Mouse (Mus musculus) retina, embryonic 14.5 days (tissue): ENCODE measurements around the gene Trim8.

ENCODE experiments used
- DNase-seq: peaks from one replicate; pipeline ENCODE4 v3.0.0-alpha.2; 2015; ENCODE audit warnings: low spot score

The Trim8 gene

DNA sequence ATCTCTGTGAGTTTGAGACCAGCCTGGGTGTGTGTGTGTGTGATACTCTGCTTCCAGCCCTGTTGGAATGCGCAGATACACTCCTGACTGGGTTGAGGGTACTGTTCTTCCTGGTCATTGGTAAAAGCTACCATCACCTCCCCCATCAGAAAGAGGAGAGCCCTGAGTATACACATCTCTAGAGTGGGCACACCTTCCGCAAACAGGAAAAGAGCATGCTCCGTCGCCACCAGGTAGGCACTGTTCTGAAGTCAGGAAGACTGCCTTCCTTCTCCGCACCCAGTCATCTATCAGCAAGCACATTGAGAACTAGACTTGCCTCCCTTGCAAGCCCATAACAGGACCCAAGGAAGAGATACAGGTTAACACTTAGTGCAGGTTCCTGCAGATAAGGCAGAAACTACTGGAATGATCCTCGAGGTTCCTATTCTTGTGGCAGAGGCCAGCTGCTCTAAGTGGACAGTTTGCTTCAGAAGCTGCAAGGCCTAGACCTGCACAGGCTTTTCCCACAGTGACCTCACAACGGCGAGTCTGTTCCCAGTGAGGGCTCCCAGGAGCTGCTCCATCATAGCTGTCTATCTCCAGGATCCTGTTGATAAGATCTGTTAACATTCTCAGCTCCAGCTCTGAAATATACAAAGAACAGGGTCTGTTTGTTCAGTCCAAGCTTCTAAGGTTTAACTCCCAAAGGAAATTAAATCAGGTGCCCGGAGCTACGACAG is 20.7 kb upstream of the Trim8 start:
- DNase-seq, result no peak

DNA sequence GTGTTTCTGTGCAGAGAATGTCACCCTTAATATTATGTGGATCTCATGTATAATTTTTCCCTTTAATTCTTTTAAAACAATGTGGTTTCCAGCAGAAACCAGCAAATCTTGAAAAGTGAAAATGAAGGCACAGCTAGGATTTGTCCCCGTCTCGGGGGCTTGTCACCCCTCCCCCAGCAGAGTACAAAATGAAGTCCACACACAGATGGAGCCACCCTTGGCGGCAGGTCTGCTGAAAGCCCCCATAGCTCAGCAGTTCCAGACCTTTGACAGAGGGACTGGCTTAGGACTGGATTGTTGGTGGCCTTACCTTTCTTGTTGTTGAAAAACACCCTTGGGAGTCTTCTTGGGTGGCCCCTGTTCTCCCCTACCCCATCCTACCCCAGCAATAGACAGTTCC is 20.1 kb upstream of the Trim8 start:
- DNase-seq, result no peak

DNA sequence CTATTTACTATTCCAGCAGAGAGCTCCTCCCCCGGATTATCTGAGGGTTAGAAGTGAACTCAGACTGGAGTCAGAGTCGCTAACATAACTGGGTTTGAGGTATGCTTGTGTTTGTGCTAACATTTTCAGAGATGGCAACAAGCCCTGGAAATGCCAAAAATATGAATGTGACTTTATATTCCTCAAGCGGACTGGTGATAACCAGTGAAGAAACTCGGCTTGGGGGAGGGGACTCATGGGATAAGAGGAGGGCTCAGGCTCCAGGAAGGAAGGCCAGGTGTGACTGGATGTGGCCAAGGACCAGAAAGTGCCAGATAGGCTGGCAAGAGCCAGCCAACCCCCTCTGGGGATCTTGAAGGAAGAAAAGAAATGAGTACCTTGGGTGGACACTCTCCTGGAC is 19.7 kb upstream of the Trim8 start:
- no peak for DNase-seq

DNA sequence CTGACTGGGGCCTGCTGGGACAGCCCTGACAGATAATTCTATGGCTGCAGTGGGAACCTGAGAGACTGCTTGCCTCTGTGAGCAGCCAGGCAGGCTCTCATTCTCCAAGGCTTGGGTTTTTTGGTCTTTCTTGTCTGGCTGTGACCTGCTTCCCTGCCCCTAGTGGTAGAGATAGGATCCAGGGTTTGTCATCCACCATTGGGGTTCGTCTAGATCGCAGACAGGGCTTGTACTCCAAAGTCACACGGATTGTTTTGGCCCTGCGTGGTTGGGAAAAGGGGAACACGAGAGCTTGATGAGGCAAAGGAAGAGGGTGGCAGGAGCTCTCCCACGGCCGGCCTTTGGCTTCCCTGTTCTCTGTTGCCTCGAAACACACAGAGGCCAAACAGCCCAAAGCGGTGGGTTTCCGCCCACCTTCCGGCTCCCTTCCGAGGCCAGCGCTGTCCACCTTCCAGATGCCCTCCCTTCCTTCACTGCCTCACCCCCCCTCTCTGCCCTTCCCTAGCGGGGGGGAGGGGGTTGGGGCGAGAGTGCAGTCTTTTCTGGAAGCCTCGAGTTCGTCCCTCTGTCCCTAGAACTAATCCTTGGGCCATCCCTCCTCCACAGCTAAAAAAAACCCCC is 18.5 kb upstream of the Trim8 start:
- peak; percentile 49 for DNase-seq

DNA sequence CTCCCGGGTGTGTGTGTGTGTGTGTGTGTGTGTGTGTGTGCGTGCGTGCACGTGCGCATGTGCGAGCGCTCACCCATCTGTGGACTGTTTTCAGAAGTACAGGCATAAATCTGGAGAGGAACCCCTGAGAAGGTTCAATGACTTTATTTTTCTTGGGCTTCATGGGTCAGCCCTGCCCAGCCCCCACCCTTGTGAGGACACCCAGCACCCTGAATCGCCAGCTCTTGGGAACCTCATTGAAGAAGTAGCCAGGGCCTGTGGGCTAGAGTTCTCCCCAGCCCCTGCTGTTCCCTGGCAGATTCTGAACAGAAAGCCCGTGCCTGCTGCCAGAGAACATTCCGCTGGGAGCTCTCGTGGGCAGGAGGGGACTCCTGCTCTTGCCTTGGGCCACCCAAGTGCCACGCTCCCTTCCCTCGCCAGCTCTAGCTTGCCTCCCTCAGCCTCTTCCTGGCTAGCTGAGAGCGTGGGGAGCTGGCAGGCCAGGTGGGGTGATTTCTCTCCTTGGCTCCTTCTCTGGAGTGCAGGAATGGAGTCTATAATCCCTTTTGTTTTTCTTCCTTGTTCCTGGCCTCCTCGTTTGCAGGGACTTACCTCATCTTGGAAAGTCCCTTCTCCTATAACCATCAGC is 17.7 kb upstream of the Trim8 start:
- DNase-seq, result no peak

DNA sequence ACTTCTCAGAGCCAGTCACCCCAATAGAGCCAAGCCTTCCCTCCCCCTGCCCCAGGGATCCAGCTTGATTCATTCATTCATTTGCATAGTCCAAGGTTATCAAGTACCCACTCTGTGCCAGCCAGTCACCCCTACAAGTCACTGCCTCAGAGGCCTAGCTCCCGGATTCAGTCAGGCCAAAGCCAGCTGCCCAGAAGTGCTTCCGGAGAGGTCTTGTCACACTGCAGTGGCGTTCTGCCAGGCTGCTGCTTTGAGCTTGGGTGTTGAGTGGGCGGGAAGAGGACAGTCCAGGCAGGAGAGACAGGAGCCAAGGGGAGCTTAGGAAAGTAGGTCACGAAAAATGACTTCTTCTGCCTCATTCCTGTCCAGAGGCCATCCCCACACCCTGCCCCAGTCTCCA is 17.0 kb upstream of the Trim8 start:
- no peak for DNase-seq

DNA sequence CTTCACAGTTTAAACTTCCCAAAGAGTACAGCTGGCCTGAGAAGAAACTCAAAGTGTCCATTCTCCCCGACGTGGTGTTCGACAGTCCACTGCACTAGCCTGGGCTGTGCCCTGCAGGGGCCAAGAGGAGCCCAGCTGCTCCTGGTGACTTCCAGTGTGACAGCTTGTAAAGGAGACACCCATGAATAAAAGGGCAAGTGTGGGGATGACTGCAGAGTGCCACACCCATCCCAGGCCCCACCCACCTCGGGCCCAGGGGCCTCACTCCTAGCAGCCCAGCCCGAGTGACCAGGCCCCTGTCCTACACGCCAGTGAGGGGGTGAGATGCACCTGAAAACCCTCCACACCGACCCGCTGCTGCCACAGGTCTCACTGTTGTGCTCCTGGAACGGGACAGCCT is 15.7 kb upstream of the Trim8 start:
- no peak for DNase-seq

DNA sequence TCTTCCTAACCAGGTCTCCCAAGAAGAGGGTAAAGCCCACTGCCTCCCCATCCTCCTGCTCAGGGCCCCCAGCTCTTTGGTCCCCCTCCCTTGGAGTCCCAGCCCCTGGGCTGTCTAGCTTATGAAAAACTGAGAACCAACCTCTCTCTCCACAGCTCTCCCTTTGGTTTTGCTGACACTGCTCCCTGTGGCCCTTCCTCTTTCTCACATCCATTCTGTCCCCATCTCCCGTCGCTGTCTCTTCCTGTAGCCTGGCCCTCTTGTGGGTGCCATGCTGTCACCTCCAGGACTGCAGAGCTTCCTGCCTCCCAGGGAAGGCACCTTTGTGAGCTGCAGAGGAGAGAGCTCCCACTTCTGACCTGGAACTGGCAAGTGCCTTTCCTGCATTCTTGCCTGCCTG is 14.8 kb upstream of the Trim8 start:
- DNase-seq, result no peak

DNA sequence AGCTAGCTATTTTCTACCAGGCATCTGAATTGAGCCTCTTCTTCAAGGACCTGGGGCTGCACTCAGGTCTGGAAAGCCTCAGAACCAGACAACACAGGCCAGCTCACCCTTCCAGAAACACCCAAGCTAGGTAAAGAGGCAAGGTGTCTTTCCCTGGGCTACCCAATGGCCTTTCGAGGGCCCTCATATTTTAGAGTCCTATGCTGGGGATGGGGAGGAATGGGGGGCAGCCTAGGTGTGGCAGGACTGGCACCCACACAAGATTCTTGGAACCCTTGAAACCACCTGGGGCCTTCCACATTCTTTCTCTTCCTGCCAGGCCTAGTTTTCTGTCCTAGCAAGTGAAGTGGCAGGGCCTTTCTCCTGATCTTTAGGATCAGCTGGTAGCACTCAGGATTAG is 12.1 kb upstream of the Trim8 start:
- DNase-seq, result no peak

DNA sequence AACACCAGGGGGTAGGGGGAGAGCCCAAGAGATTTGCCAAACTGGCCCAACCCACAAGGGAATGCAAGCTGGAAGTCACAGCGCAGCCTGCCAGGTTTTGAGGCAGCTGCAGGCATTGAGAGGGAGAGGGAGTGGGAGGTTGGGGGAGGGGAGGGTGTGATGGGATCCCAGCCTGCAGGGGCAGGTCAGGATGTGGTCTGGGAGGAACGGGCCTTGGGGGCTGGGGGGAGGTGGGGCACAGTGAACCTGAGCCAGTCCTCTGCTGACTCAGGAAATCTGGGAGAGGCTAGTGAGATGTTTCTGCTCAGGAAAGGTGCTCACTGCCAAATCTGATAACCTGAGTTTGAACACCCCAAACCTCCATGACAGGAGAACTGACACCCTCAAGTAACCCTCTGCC is 10.9 kb upstream of the Trim8 start:
- peak; percentile 30 for DNase-seq

DNA sequence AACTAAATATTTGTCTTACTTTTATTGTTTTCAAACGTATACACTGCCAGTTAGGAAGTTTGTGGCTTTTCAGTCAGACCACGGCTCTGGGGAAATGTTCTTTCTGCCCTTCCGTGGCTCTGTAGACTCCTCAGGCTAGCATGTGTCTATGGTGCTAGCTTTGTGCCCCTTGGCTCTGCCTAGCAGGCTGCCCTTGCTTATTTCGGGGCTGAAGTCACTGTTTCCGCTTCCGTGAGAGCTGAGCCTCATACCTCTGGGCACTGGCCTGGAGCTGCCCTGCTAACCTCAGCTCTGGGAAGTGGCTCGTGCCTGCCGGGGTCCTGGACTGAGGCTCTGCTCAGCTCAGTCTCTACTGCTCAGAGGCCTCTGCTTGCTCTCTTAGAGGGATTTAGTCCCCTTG is 6.4 kb upstream of the Trim8 start:
- no peak for DNase-seq

DNA sequence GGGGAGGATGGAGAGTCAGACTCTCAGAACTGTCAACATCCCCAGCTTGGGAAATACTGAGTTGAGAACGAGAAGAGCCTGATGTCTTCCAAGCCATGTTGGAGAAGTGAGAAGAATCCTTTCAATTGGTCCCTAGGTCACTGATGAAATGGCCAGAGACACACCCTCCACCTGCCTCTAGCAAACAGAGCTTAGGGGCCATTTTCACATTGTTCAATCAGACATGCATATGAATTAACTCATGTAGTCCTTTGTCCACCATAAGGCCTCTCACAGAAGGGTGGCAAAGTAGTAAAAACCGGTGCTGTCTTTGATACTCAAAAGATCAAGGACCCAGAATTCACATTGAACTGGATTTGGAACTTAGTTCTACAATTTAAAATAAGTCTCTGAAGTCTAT is 4.3 kb upstream of the Trim8 start:
- DNase-seq, result no peak

DNA sequence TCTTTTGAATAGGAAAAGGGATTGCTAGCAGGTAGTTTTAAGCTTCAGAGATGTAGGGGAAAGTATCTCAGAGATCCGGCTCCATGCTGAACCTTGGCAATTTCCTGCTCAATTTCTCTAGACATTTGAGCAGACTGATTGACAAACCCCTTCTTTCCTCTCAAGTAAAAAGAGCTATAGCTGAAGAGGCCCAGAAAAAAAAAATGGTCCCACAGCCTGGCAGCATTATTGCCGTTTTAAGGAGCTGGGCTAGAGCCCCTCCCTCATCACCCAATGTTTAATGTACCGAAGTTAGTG is 2.0 kb upstream of the Trim8 start:
- no peak for DNase-seq

DNA sequence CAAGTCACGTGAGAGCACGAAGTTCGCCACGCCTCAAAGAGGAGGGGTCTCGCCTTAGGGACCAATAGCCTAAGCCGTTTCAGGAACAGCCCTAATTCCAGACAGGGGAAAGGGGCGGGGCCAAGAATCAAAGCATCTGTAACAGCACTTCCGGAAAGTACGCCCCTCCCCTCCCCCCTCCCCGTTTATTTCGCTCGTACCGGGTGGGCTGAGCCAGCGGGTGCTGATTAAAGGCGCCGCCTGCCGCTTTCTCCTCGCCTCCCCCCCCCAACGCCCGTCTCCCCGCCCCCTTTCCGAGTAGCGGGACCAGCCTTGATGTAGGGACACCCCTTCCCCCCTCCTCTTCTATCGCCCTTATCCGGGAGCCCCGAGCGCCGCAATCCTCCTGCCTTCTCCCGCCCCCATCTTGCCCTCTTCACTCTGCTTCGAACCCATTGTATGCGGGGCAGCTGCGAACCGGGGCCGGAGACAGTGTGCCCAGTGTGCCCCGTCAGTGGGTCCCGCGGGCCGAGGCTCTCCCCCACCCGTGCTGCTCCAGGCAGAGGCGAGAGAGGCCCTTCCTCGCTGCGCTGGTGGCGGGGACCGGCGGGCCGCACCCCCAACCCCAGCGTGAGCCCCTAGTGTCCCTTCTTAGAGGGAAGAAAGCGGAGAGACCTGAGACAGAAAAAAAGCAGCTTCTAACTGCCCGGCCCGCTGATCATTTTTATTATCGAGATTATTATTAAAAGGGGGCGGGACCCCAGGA is 1.5 kb upstream of the Trim8 start:
- peak; percentile 100 for DNase-seq

DNA sequence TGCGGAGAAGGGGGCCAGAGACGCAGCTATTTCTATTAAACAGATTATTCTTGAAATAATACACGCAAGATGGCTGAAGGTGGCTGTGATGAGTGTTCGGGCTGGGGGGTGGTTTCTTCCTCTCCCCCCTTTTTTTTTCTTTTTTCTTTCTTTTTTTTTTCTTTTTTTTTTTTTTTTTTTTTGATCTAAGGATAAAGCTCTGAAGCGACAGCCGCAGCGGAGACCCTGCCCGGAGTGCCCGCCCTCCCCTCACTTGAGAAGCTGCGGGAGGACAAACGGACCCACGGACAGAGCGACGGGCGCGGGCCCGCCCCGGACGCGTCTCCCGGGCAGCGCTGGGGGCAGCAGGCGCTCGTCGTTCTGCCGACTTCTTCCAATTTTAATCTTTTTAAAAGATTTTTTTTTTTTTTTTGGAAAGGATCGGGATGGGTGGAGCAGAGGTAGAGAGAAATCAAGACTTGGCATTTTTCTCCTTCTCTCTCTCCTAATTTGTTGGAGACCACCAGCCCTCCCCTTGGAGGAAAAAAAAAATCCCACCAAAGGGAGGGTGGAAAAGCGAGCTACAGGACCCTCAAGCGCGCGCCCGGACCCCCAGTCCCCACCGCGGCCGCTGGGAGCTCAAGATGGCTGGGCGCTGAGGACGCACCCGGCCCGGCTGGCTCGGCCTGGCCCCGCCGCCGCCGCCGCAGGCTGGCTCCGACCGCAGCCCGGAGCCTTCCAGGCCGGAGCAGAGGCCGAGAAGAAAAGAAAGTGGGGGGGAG is 741 bp upstream of the Trim8 start:
- DNase-seq, result peak; percentile 79

DNA sequence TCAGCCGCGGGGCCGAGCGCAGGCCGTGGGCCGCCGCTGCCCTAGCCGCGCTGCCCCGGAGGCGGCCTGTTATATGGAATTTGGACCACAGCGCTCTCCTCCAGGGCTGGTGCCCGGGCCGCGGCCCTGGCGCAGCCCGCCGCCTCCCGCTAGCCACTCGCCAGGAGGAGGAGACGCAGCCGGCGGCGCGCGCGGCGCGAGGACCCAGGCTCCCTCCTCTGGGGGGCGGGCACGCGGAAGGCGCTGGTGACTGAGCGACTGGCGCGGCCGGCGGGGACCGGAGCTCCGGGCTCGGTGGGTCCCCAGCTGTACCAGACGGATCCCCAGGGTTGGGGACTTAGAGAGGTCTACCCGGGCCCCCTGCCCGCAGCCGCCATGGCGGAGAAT is 560 bp downstream of the Trim8 start:
- peak; percentile 61 for DNase-seq

DNA sequence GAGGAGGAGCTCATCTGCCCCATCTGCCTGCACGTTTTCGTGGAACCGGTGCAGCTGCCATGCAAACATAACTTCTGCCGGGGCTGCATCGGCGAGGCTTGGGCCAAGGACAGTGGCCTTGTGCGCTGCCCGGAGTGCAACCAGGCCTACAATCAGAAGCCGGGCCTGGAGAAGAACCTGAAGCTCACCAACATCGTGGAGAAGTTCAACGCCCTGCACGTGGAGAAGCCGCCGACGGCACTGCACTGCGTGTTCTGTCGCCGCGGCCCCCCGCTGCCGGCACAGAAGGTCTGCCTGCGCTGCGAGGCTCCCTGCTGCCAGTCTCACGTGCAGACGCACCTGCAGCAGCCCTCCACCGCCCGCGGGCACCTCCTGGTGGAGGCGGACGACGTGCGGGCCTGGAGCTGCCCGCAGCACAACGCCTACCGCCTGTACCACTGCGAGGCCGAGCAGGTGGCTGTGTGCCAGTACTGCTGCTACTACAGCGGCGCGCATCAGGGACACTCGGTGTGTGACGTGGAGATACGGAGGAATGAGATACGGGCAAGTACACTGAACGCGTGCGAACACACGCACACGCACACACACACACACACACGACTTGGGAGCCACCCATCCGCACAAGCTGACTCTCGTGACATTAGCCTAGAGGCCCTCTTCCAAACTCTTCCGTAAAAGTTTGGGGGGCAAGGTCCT is 1.1 kb downstream of the Trim8 start:
- peak; percentile 69 for DNase-seq

DNA sequence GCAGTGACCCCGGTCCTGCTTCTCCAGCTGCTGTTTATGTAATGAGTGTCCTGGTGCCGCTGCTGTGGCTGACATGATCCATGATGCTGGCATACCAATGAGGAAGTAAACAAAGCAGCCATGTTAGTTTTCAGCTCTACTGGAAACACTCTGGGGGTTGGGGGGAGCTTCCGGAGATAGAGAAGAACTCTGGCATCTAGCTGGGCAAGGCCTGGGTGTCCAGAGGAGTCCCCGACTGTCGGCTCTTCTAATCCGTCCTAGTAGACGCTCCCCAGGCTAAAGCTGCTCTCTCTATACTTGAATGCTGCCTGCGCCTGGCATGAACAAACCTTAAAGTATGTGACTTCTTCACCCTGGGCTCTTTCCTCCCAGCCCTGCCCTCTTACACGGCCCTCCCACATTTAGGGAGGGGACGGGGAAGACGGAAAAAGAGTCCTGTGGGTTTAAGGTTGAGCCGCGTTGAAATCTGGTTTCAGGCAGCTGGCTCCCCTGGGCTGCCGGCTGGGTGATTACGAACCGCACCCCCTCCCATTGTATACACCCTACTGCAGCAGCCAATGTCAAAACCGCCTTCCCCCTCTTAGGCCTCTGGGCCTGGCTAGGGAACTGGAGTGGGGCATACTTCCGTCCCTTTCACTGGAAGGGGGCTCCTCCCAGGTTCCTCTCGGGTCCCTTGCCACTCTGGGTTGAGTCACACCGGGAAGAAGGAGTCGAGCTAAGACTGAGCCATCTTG is 2.0 kb downstream of the Trim8 start:
- DNase-seq, result peak; percentile 71

DNA sequence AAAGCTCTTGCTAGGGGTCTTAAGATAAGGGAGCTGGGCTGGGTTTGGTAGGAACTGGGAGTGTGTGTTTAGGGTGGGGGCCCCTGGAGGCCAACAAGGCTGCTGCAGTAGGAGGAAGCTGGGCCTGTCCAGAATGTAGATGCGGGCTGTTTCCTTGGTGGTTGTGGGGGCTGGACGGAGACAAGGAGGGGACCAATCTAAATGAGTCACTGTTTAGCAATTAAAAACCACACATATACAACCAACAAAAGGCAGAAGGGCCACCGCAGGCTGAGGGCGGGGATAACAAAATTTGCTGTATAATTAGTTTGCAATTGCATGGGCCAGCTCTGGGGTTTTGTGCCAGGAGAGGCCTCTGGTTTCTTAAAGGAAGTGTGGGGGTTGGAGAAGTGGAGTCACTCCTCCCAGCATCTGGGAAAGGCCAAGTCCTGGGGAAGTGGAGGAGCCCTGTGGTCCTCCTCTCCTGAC is 2.6 kb downstream of the Trim8 start:
- DNase-seq, result no peak

DNA sequence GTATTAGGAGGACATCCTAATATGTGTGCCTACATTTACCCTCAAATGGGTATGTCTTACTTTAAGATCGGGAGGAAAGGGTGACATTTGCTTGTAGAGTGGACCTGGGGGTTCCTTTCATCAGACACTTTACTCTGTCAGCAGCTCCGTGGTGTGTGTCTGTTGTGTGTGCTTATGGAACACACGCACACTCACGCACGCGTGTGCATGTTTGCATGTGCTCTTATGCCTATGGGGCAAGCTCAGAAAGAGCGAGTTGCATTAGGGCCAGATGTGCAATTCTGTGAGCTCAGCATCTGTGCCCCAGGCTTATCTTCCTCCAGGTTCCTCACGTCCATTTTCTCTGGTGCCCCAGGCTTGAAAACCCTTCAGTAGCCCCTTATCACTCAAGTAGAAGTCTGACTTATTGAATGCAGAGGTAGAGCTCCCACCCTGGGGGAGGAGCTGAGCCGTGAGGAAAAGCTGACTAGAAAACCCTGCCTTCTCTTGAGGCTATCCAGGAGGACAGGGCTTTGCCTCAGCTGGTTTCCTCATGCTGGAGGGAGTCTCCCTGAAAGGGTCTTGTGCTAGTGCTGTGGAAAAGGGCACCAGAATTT is 3.4 kb downstream of the Trim8 start:
- no peak for DNase-seq
